Mouse (Mus musculus): Measurements from ENCODE around the gene Zfp385c. TPM values are rescaled to one million over a fixed set of nuclear protein-coding genes. Genes with fewer than 3 reads are reported as not detected.

The Zfp385c gene
- total RNA-seq (2014; fragmentation: Nextera tagmentation) = not detected in 2 replicates
- 0.11 and 0.23 TPM in 2 replicates for total RNA-seq (2017)
- not detected in 2 replicates for polyA plus RNA-seq (2012)

DNA sequence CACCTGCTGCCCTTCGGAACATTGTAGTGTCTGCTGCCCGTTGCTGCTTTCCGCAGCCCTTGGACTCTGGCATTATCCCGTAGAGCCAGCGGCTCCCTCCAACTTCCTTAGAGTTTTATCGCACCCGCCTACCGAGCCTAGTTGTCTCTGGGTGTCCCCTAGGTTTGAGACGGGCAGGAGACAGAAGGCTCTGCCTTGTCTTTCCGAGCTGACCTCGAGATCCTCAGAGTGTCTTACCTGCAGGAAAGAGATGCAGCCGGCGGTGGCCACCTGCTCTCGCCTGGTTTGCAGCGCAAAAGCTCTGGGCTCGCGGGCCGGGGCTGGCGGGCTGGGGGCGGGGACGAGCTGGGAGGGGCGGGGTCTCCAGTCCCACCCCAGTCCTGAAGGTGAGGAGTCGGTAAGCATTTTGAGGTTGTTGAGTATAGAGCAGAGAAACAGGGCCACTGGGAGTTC is at the start of gene Zfp385c:
Gene Zfp385c, minus strand, starts transcription at position 292 of the 453 bp plus-strand sequence.
- Histone ChIP-seq H3K9me3 (replicated peaks) (no peaks in the 10 kb centered on the region), H3K27me3 (ENCODE audit: insufficient read depth, low read length) (peaks cover 52% of the 10 kb centered on the region), H3K4me3 (ENCODE audit: low read depth, low read length) (no peak within 1 kb of the TSS; the same call in 1 of the 2 replicates), H3K36me3 (replicated peaks) (peaks cover 5% of the 10 kb centered on the region), H3K4me1 (ENCODE audit: insufficient read depth, low read depth, low read length) (peaks cover 11% of the 10 kb centered on the region)
- DNase-seq (ENCODE audit: low spot score) (no peak), ATAC-seq (ENCODE audit: extremely low read depth, insufficient number of reproducible peaks, low FRiP score, poor library complexity, severe bottlenecking) (no peak)
- no peak for TF ChIP-seq CTCF (IDR thresholded peaks at IDR 0.05; ENCODE audit: low read depth, low read length)
- TF ChIP-seq GATA1 (IDR thresholded peaks at IDR 0.05; ENCODE audit: borderline replicate concordance, low read length) = no peak
- no peak for TF ChIP-seq POLR2AphosphoS5 (IDR thresholded peaks at IDR 0.05; ENCODE audit: insufficient replicate concordance, low read depth, low read length)
- TF ChIP-seq GATA2 (IDR thresholded peaks at IDR 0.05; ENCODE audit: borderline replicate concordance, low read depth, low read length) = no peak
- no peak for TF ChIP-seq TAL1 (conservative IDR thresholded peaks at IDR 0.05; ENCODE audit: low read depth, low read length)

DNA sequence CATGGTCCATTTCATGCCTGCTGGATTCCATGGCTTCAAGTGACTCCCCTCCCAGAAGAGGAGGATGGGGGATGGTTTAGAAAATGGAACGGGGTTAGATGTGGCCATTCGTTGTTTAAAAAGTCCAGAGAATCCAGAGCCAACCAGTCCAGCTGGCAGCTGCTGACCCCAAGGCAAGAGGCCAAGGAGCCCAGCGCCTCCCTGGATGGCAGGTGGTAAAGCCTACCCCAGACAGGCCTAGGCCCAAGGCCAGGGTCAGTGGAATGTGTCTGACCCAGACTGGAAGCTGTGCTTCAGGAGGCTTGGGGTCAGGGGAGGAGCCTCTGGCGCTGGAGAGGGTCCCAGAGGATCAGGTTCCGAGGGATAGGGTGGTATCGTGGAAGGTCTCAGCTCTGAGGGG is 49.1 kb upstream of the Zfp385c start:
- no peaks in the 10 kb centered on the region for H3K9me3 ChIP-seq (replicated peaks)
- no peak for DNase-seq (ENCODE audit: low spot score)
- no peak for ATAC-seq (ENCODE audit: extremely low read depth, insufficient number of reproducible peaks, low FRiP score, poor library complexity, severe bottlenecking)

DNA sequence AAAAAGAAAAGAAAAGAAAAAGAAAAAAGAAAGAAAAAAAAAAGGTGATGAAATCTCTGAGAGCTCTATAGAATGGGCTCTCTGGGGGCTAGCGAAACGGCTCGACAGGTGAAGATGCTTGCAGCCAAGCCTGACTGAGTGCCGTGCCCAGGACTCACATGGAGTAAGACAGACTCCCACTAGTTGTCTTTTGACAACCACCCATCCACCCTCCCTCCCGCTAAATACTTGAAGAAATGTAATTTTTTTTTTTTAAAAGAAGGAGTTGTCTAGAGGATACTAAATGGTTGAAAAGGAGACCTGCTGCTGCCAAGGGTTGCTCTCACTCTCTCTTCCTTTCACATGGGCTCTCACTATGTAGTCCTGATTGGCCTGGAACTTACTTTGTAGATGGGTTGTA is 46.5 kb upstream of the Zfp385c start:
- peaks cover 24% of the 10 kb centered on the region for H3K36me3 ChIP-seq (replicated peaks)
- H3K9me3 ChIP-seq (replicated peaks) = no peaks in the 10 kb centered on the region
- ATAC-seq (ENCODE audit: extremely low read depth, insufficient number of reproducible peaks, low FRiP score, poor library complexity, severe bottlenecking) (no peak), DNase-seq (ENCODE audit: low spot score) (no peak)
- TF ChIP-seq CTCF (IDR thresholded peaks at IDR 0.05; ENCODE audit: low read depth, low read length) = no peak
- no peak for TF ChIP-seq GATA1 (IDR thresholded peaks at IDR 0.05; ENCODE audit: borderline replicate concordance, low read length)
- no peak for TF ChIP-seq TAL1 (conservative IDR thresholded peaks at IDR 0.05; ENCODE audit: low read depth, low read length)
- no peak for TF ChIP-seq GATA2 (IDR thresholded peaks at IDR 0.05; ENCODE audit: borderline replicate concordance, low read depth, low read length)
- peaks cover 42% of the 10 kb centered on the region for H3K4me1 ChIP-seq (ENCODE audit: insufficient read depth, low read depth, low read length)
- H3K4me3 ChIP-seq (ENCODE audit: low read depth, low read length) = peak overlapping the region; percentile 97; the same call in 1 of the 2 replicates
- no peaks in the 10 kb centered on the region for H3K27me3 ChIP-seq (ENCODE audit: insufficient read depth, low read length)

More for the DNA sequence above, 49.1 kb upstream of the Zfp385c start:
- peaks cover 24% of the 10 kb centered on the region for H3K4me1 ChIP-seq (ENCODE audit: insufficient read depth, low read depth, low read length)
- H3K4me3 ChIP-seq (ENCODE audit: low read depth, low read length) = no peak overlapping the region
- TF ChIP-seq TAL1 (conservative IDR thresholded peaks at IDR 0.05; ENCODE audit: low read depth, low read length) (no peak), CTCF (IDR thresholded peaks at IDR 0.05; ENCODE audit: low read depth, low read length) (no peak), GATA2 (IDR thresholded peaks at IDR 0.05; ENCODE audit: borderline replicate concordance, low read depth, low read length) (no peak)
- H3K36me3 ChIP-seq (replicated peaks) = peaks cover 2% of the 10 kb centered on the region
- H3K27me3 ChIP-seq (ENCODE audit: insufficient read depth, low read length) = peaks cover 9% of the 10 kb centered on the region; the same call in 1 of the 2 replicates

DNA sequence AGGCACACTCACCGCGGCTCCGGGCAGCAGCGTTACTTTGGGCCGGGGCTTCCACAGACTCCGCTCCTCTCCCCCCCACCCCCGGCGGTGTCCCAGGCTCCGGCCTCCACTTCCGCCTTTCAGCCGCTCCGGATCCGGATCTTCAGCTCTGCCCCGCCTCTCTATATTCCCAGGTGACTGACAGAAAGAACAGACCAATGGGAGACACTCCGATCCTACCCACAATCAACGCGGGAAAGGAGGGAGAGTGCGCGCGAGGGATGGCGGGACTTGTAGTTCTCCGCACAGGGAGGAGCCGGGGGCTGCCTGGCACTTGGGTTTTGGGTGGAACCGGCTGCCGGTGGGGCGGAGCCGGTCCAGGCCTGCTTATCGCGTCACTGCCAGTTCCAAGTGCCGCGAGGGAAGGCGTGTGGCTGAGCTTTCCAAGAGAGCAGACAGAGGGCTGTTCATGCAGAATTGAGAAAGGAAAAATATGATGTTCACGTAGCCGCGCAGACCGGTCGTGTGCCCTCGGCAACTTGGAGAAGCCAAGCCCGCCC is 45.9 kb upstream of the Zfp385c start, which contains the start of gene Rab5c:
Gene Rab5c, minus strand, starts transcription at position 150 of the 539 bp plus-strand sequence.
- peak within 1 kb of the TSS; percentile 97 for H3K4me3 ChIP-seq (ENCODE audit: low read depth, low read length)
- DNase-seq (ENCODE audit: low spot score) (peak; percentile 99), ATAC-seq (ENCODE audit: extremely low read depth, insufficient number of reproducible peaks, low FRiP score, poor library complexity, severe bottlenecking) (peak; percentile 91)
- no peaks in the 10 kb centered on the region for H3K9me3 ChIP-seq (replicated peaks)
- no peaks in the 10 kb centered on the region for H3K27me3 ChIP-seq (ENCODE audit: insufficient read depth, low read length)
- TF ChIP-seq TAL1 (conservative IDR thresholded peaks at IDR 0.05; ENCODE audit: low read depth, low read length) (no peak), POLR2AphosphoS5 (IDR thresholded peaks at IDR 0.05; ENCODE audit: insufficient replicate concordance, low read depth, low read length) (no peak), GATA2 (IDR thresholded peaks at IDR 0.05; ENCODE audit: borderline replicate concordance, low read depth, low read length) (no peak), CTCF (IDR thresholded peaks at IDR 0.05; ENCODE audit: low read depth, low read length) (no peak), GATA1 (IDR thresholded peaks at IDR 0.05; ENCODE audit: borderline replicate concordance, low read length) (no peak)
- peaks cover 31% of the 10 kb centered on the region for H3K36me3 ChIP-seq (replicated peaks)
- H3K4me1 ChIP-seq (ENCODE audit: insufficient read depth, low read depth, low read length) = peaks cover 47% of the 10 kb centered on the region

DNA sequence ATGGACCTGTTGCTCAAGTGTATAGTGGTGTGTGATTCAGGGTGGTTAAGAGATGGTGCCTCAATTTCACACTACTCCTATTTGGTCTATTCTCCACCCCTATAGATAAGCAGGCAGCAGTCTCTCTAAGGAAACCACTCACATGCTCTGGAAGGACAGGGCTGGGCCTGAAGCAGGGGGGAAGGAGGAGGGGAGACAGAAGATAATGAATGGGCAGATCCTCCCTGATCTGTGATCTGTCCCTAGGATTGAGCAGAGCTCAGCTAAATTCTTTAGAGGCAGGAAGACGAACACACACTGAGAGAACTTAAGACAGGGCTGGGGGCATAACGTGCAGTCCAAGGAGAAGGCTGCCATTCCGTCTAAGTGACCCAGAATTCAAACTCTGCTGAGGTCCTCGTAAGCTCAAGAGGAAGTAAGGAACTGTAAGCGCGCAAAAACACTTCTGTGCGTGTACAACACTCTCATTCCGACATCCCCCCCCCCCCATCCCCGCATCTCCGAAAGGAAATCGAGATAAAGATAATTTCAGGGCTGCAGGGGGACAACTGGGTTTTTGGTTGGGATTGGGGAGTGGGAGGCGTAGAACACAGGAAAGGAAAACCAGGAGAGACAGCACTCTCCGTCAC is 45.0 kb upstream of the Zfp385c start:
- peak; percentile 54 for ATAC-seq (ENCODE audit: extremely low read depth, insufficient number of reproducible peaks, low FRiP score, poor library complexity, severe bottlenecking)
- peak; percentile 83 for DNase-seq (ENCODE audit: low spot score)
- Histone ChIP-seq H3K9me3 (replicated peaks) (no peaks in the 10 kb centered on the region), H3K27me3 (ENCODE audit: insufficient read depth, low read length) (no peaks in the 10 kb centered on the region), H3K36me3 (replicated peaks) (peaks cover 40% of the 10 kb centered on the region), H3K4me3 (ENCODE audit: low read depth, low read length) (peak overlapping the region; percentile 97), H3K4me1 (ENCODE audit: insufficient read depth, low read depth, low read length) (peaks cover 56% of the 10 kb centered on the region)
- TF ChIP-seq TAL1 (conservative IDR thresholded peaks at IDR 0.05; ENCODE audit: low read depth, low read length) (peak; percentile 28; the same call in 1 of the 2 replicates), CTCF (IDR thresholded peaks at IDR 0.05; ENCODE audit: low read depth, low read length) (no peak)

DNA sequence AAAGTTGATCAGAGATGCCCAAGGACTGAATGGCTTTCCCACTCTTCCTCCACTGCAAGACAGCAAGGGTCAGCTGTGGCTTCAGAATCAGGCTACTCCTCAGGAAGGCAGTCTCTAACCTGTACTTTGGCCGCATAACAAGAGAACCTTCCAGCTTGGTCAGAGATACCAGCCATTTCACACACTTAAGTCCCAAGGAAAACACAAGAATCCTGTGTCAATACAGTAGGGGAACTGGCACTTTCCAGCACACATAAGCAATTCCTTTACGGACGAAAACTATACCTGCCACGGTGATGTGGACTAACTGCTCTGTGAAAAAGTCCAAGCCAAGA is 44.5 kb upstream of the Zfp385c start:
- Histone ChIP-seq H3K4me3 (ENCODE audit: low read depth, low read length) (peak overlapping the region; percentile 97), H3K4me1 (ENCODE audit: insufficient read depth, low read depth, low read length) (peaks cover 61% of the 10 kb centered on the region), H3K27me3 (ENCODE audit: insufficient read depth, low read length) (no peaks in the 10 kb centered on the region), H3K9me3 (replicated peaks) (no peaks in the 10 kb centered on the region), H3K36me3 (replicated peaks) (peaks cover 45% of the 10 kb centered on the region)
- DNase-seq (ENCODE audit: low spot score) = no peak
- TF ChIP-seq POLR2AphosphoS5 (IDR thresholded peaks at IDR 0.05; ENCODE audit: insufficient replicate concordance, low read depth, low read length) = no peak
- no peak for TF ChIP-seq CTCF (IDR thresholded peaks at IDR 0.05; ENCODE audit: low read depth, low read length)
- no peak for TF ChIP-seq GATA1 (IDR thresholded peaks at IDR 0.05; ENCODE audit: borderline replicate concordance, low read length)
- TF ChIP-seq TAL1 (conservative IDR thresholded peaks at IDR 0.05; ENCODE audit: low read depth, low read length) = no peak
- no peak for TF ChIP-seq GATA2 (IDR thresholded peaks at IDR 0.05; ENCODE audit: borderline replicate concordance, low read depth, low read length)
- ATAC-seq (ENCODE audit: extremely low read depth, insufficient number of reproducible peaks, low FRiP score, poor library complexity, severe bottlenecking) = no peak

Data from G1E (cell line).